26 mouse cellular contexts compared by ENCODE assay signal in the genomic region with DNA sequence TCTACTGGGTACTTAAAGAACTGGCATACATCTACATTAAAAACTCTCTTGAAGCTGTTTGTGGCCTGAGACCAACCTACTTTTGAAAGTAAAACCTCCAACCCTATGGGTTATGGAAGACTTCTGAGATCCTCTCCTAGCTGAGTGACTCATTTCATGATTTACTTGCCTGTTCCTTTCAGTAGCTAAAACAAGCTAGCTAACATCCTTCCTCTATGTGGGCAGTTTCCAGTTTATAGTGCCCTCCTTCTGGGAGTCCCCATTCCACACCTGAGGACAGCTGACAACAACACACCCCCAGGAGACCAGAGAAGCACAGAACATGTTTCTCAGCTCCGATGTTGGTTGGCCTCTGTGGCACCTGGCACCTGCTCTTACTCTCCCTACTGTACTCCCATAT.
"Had no signal": no experiment of that assay in that cellular context is flagged by ENCODE, and none has a peak within 500 bp of the region (broad histone marks: within the 10 kb centered on the region; RNA-seq: fewer than 3 reads in every experiment).

No protein-coding gene starts in this region.

- H3K27ac ChIP-seq: heart, embryonic 13.5 days; heart, embryonic 15.5 days; hindbrain, embryonic 13.5 days; hindbrain, embryonic 15.5 days; hindbrain, postnatal 0 days; intestine, embryonic 15.5 days; kidney, embryonic 15.5 days; kidney, postnatal 0 days; limb, embryonic 13.5 days; limb, embryonic 15.5 days; liver, embryonic 13.5 days; liver, embryonic 15.5 days had no signal

- H3K4me3 ChIP-seq: heart, embryonic 13.5 days; heart, embryonic 15.5 days; hindbrain, embryonic 13.5 days; hindbrain, embryonic 15.5 days; intestine, embryonic 15.5 days; kidney, embryonic 15.5 days; limb, embryonic 13.5 days; limb, embryonic 15.5 days; liver, embryonic 13.5 days; liver, embryonic 15.5 days had no signal

- H3K27me3 ChIP-seq: heart, embryonic 13.5 days; heart, embryonic 15.5 days; hindbrain, embryonic 13.5 days; hindbrain, embryonic 15.5 days; intestine, embryonic 15.5 days; kidney, embryonic 15.5 days; limb, embryonic 13.5 days; limb, embryonic 15.5 days; liver, embryonic 13.5 days; liver, embryonic 15.5 days had no signal

- DNase-seq: gastrocnemius, postnatal 14 days; gastrocnemius, postnatal 36 days; heart, adult 18-20 months; heart, postnatal 14 days; heart, postnatal 36 days; kidney, adult 2 months; kidney, adult 9 months; kidney, postnatal 14 days; kidney, postnatal 36 days; layer of hippocampus, adult 9-11 months; layer of hippocampus, postnatal 36 days; left cerebral cortex, postnatal 4 days; liver, embryonic 13.5 days had no signal

- H3K9me3 ChIP-seq: heart, embryonic 13.5 days; heart, embryonic 15.5 days; hindbrain, embryonic 13.5 days; hindbrain, embryonic 15.5 days; intestine, embryonic 15.5 days; kidney, embryonic 15.5 days; limb, embryonic 13.5 days; limb, embryonic 15.5 days; liver, embryonic 13.5 days; liver, embryonic 15.5 days had no signal

- H3K9ac ChIP-seq: heart, embryonic 13.5 days; heart, embryonic 15.5 days; hindbrain, embryonic 13.5 days; hindbrain, embryonic 15.5 days; intestine, embryonic 15.5 days; kidney, embryonic 15.5 days; limb, embryonic 13.5 days; limb, embryonic 15.5 days; liver, embryonic 13.5 days; liver, embryonic 15.5 days had no signal

- H3K4me1 ChIP-seq: intestine, embryonic 15.5 days; limb, embryonic 13.5 days; liver, embryonic 15.5 days had no signal

- ATAC-seq: hindbrain, postnatal 0 days; inflammation-experienced regulatory T-cells, adult 6 months; intestine, embryonic 15.5 days; intestine, postnatal 0 days had no signal
